Mouse (Mus musculus) liver, adult 2 months (tissue): ENCODE data around the gene AL731706.2.

ENCODE experiments used
- CTCF ChIP-seq: fragments of 200-500 bp; IDR thresholded peaks from 2 replicates; pipeline ENCODE4 v1.5.1; 2011; ENCODE audit warnings: low read depth, low read length, control low read depth
- POLR2A ChIP-seq: fragments of 200-500 bp; IDR thresholded peaks from 2 replicates; pipeline ENCODE4 v1.6.1; 2011; ENCODE audit warnings: low read length, control low read depth; ENCODE audit not compliant: insufficient read depth; ENCODE audit errors: extremely low read depth

GRCm38 (mm10) chr2:136896131-136896530, 10.7 kb upstream of the AL731706.2 start:
- TF ChIP-seq CTCF (no peak), POLR2A (no peak)
